Mouse (Mus musculus) midbrain, embryonic 12.5 days (tissue): ENCODE results near the gene Epsti1. TPM values are rescaled to one million over a fixed set of nuclear protein-coding genes. Genes with fewer than 3 reads are reported as not detected.

Experiments
- ATAC-seq: fragments of 200-750 bp; cut with Nextera tagmentation; 2 replicates; pipeline ENCODE4 v1.8.0; 2017; ENCODE audit warnings: low read depth, moderate TSS enrichment, moderate library complexity; ENCODE audit not compliant: low FRiP score
- H3K27ac ChIP-seq: fragments of 300-500 bp; sonication (generic); replicated peaks from 2 replicates; pipeline ENCODE4 v1.5.1; 2016; ENCODE audit warnings: mild to moderate bottlenecking
- H3K27me3 ChIP-seq: fragments of 300-500 bp; sonication (generic); 2 replicates; pipeline ENCODE4 v1.6.1; 2016; ENCODE audit warnings: mild to moderate bottlenecking
- H3K36me3 ChIP-seq: fragments of 300-500 bp; sonication (generic); 2 replicates; pipeline ENCODE4 v1.6.1; 2016
- H3K4me1 ChIP-seq: fragments of 300-500 bp; sonication (generic); 2 replicates; pipeline ENCODE4 v1.6.1; 2016
- H3K4me2 ChIP-seq: fragments of 300-500 bp; sonication (generic); replicated peaks from 2 replicates; pipeline ENCODE4 v1.6.1; 2016; ENCODE audit warnings: mild to moderate bottlenecking, moderate library complexity
- H3K4me3 ChIP-seq: fragments of 300-500 bp; sonication (generic); 2 replicates; pipeline ENCODE4 v1.5.1; 2016; ENCODE audit warnings: mild to moderate bottlenecking
- H3K9ac ChIP-seq: fragments of 300-500 bp; sonication (generic); replicated peaks from 2 replicates; pipeline ENCODE4 v1.6.1; 2016; ENCODE audit warnings: mild to moderate bottlenecking, moderate library complexity
- H3K9me3 ChIP-seq: fragments of 300-500 bp; sonication (generic); 2 replicates; pipeline ENCODE4 v1.6.1; 2016; ENCODE audit warnings: mild to moderate bottlenecking
- WGBS: fragments of 180-500 bp; shearing (Covaris S2); methylation state at CpG from one replicate; pipeline ENCODE4 v1.1.7; 2016; 5-methylcytosine and 5-hydroxymethylcytosine counted together
- polyA plus RNA-seq: library from polyadenylated mRNA; unstranded; fragments of >200 nt; fragmentation: Nextera tagmentation; extraction: Ambion mirVana; gene quantifications from 2 replicates; pipeline ENCODE4 v1.2.1, GENCODE M21; 2016

Epsti1 gene
- polyA plus RNA-seq, 1 experiment from 2014 or later, result 0.52 TPM

GRCm38 (mm10) chr14:77881998-77882397 lies 22.0 kb upstream of the Epsti1 start:
- Histone ChIP-seq H3K27ac (no peak overlapping the region), H3K4me2 (no peak overlapping the region), H3K9ac (no peak overlapping the region), H3K4me3 (no peak overlapping the region), H3K27me3 (no peaks in the 10 kb centered on the region), H3K4me1 (no peaks in the 10 kb centered on the region), H3K36me3 (no peaks in the 10 kb centered on the region), H3K9me3 (no peaks in the 10 kb centered on the region)
- 87% methylated on average over 1 of the region's 1 CpGs for WGBS
- no peak for ATAC-seq

DNA sequence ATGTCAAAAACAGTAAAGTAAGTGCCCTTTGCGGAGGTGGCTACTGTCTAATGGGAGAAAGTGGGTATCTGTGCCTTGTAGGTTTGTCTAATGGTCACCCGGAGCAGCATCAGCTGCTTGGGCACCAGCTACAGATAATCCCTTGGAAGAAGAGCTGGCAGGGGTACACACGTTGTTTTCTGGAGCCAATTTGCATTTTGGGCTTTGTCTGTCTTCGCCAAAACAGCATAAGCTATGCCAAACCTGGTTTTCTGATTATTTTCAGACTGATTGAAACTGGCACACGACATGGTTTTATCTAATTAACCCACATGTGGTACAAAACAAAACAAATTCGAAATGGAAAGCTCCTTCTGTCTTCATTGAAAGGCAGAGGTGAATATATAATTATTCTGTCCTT lies 21.4 kb upstream of the Epsti1 start:
- H3K27ac ChIP-seq, result no peak overlapping the region
- no peak for ATAC-seq
- no peak overlapping the region for H3K9ac ChIP-seq
- 67% methylated on average over 6 of the region's 6 CpGs for WGBS
- no peak overlapping the region for H3K4me2 ChIP-seq
- H3K36me3 ChIP-seq, result no peaks in the 10 kb centered on the region
- no peaks in the 10 kb centered on the region for H3K9me3 ChIP-seq
- H3K4me3 ChIP-seq, result no peak overlapping the region
- H3K27me3 ChIP-seq, result no peaks in the 10 kb centered on the region
- no peaks in the 10 kb centered on the region for H3K4me1 ChIP-seq

GRCm38 (mm10) chr14:77886376-77886775 lies 17.7 kb upstream of the Epsti1 start:
- H3K4me1 ChIP-seq, result no peaks in the 10 kb centered on the region
- 90% methylated on average over 3 of the region's 3 CpGs for WGBS

GRCm38 (mm10) chr14:77886941-77887340 lies 17.1 kb upstream of the Epsti1 start:
- Histone ChIP-seq H3K4me1 (no peaks in the 10 kb centered on the region), H3K36me3 (no peaks in the 10 kb centered on the region), H3K9ac (no peak overlapping the region), H3K4me2 (no peak overlapping the region), H3K27me3 (no peaks in the 10 kb centered on the region), H3K4me3 (no peak overlapping the region), H3K9me3 (no peaks in the 10 kb centered on the region), H3K27ac (no peak overlapping the region)
- 84% methylated on average over 4 of the region's 4 CpGs for WGBS
- ATAC-seq, result no peak

More at GRCm38 (mm10) chr14:77886376-77886775, 17.7 kb upstream of the Epsti1 start:
- H3K27ac ChIP-seq, result no peak overlapping the region
- H3K36me3 ChIP-seq, result no peaks in the 10 kb centered on the region
- ATAC-seq, result no peak
- H3K27me3 ChIP-seq, result no peaks in the 10 kb centered on the region
- no peak overlapping the region for H3K4me2 ChIP-seq
- no peak overlapping the region for H3K4me3 ChIP-seq
- H3K9me3 ChIP-seq, result no peaks in the 10 kb centered on the region
- no peak overlapping the region for H3K9ac ChIP-seq

DNA sequence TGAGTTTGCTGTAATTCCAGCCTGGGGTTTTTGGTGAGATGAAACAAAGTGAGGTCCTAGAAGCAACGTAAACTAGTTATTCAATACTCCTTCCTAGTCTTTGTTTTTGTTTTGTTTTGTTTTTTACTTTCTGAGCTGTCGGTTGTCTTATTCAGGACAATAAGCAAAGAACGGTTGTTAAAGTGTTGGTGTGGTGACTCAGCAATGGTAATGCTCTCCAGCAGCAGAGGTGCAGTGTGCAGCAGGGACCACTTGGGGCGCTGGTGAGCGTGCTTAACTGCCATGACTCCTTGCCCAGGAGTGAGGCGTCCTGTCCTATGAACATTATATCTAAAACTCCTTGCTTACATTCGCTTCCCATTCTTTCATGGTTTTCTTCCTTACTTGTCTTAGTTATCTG lies 14.1 kb upstream of the Epsti1 start:
- ATAC-seq, result no peak
- WGBS, result 89% methylated on average over 7 of the region's 7 CpGs
- Histone ChIP-seq H3K4me1 (no peaks in the 10 kb centered on the region), H3K36me3 (no peaks in the 10 kb centered on the region), H3K9me3 (no peaks in the 10 kb centered on the region), H3K27ac (no peak overlapping the region), H3K27me3 (no peaks in the 10 kb centered on the region), H3K4me3 (no peak overlapping the region), H3K4me2 (no peak overlapping the region), H3K9ac (no peak overlapping the region)

- no peak for ATAC-seq
- H3K4me1 ChIP-seq, result no peaks in the 10 kb centered on the region
- H3K27me3 ChIP-seq, result no peaks in the 10 kb centered on the region
- no peaks in the 10 kb centered on the region for H3K9me3 ChIP-seq
- no peak overlapping the region for H3K4me3 ChIP-seq
- H3K9ac ChIP-seq, result no peak overlapping the region
- H3K27ac ChIP-seq, result no peak overlapping the region
- no peaks in the 10 kb centered on the region for H3K36me3 ChIP-seq
- H3K4me2 ChIP-seq, result no peak overlapping the region
- WGBS, result 89% methylated on average over 3 of the region's 3 CpGs
Measured at GRCm38 (mm10) chr14:77895951-77896350, 8.1 kb upstream of the Epsti1 start.

DNA sequence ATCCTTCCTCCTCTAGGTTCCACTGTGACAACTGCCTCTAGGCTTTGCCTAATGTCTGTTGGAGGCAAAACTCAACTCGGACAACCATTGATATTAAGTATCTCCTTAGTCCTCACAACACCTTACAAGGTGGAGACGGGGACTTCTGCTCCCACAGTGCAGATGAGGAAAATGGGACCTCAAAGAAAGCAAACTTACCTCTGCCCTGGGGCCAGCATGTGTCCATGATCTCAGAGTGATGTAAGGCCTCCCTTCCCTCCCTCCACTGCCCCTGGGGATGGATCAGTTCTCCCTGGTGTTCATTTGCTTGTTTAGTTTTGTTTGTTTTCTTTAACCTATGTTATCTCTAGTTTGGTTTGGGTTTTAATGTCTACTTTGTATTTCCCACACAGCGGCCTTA lies 1.5 kb upstream of the Epsti1 start:
- no peak overlapping the region for H3K4me2 ChIP-seq
- no peak overlapping the region for H3K27ac ChIP-seq
- no peaks in the 10 kb centered on the region; the same call in 1 of the 2 replicates for H3K4me1 ChIP-seq
- no peak for ATAC-seq
- no peaks in the 10 kb centered on the region for H3K36me3 ChIP-seq
- no peak overlapping the region for H3K4me3 ChIP-seq
- H3K9ac ChIP-seq, result no peak overlapping the region
- WGBS, result 94% methylated on average over 3 of the region's 3 CpGs
- H3K9me3 ChIP-seq, result no peaks in the 10 kb centered on the region
- H3K27me3 ChIP-seq, result no peaks in the 10 kb centered on the region

DNA sequence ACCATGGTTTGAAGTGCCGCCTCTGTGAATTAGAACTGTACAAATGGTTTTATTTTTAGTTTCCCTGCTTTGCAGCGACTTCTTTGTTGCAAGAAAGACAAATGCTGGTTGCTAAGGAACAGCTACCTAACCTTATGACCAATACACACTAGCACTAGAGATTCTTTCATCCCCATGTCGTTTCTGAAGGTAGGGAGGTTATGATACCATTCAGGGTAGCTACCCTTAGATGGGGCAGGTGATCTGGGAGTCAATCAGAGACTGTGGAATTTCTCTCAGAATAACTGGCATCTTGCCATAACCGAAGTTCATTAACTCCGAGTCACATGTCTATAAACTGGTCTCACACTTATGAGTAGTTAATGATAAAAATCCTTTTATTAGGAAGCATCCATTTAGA lies 1.4 kb downstream of the Epsti1 start:
- Histone ChIP-seq H3K27ac (no peak overlapping the region), H3K9me3 (no peaks in the 10 kb centered on the region), H3K9ac (no peak overlapping the region), H3K4me2 (no peak overlapping the region), H3K4me1 (no peaks in the 10 kb centered on the region; the same call in 1 of the 2 replicates), H3K27me3 (no peaks in the 10 kb centered on the region), H3K4me3 (no peak overlapping the region), H3K36me3 (no peaks in the 10 kb centered on the region)
- ATAC-seq, result no peak
- 74% methylated on average over 5 of the region's 5 CpGs for WGBS

- H3K4me3 ChIP-seq, result no peak overlapping the region
- H3K9me3 ChIP-seq, result no peaks in the 10 kb centered on the region
- H3K4me1 ChIP-seq, result no peaks in the 10 kb centered on the region; the same call in 1 of the 2 replicates
- WGBS, result 90% methylated on average over 5 of the region's 5 CpGs
- H3K27ac ChIP-seq, result no peak overlapping the region
- no peaks in the 10 kb centered on the region for H3K27me3 ChIP-seq
- H3K36me3 ChIP-seq, result no peaks in the 10 kb centered on the region
- no peak overlapping the region for H3K9ac ChIP-seq
- ATAC-seq, result no peak
- H3K4me2 ChIP-seq, result no peak overlapping the region
Measured at GRCm38 (mm10) chr14:77906586-77906985, 2.5 kb downstream of the Epsti1 start.

GRCm38 (mm10) chr14:77915776-77916175 lies 11.7 kb downstream of the Epsti1 start:
- WGBS, result 22% methylated on average over 5 of the region's 5 CpGs
- no peaks in the 10 kb centered on the region for H3K9me3 ChIP-seq
- H3K4me3 ChIP-seq, result no peak overlapping the region
- no peaks in the 10 kb centered on the region for H3K36me3 ChIP-seq
- no peak overlapping the region for H3K9ac ChIP-seq
- 0 out of 2 replicates have a peak, but pooled peaks cover 2% of the 10 kb centered on the region for H3K4me1 ChIP-seq
- H3K4me2 ChIP-seq, result no peak overlapping the region
- no peak overlapping the region for H3K27ac ChIP-seq
- no peaks in the 10 kb centered on the region for H3K27me3 ChIP-seq
- no peak for ATAC-seq

DNA sequence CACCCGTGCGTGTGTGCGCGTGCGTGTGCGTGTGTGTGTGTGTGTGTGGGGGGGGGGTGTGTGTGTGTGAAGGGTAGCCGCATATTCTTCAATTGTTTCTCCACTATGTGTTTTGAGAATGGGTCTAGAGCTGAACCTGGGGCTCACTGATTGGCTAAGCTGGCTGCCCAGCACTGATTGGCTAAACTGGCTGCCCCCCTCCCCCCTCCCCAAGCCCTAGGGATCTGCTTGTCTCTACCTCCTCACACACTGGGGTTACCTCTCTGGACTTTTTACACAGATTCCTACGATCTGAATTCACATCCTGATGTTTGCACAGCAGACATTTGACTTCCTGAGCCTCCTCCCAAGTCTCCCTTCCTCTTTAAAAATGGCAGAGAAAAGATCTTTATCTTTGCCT lies 17.6 kb downstream of the Epsti1 start:
- no peak for ATAC-seq
- Histone ChIP-seq H3K9ac (no peak overlapping the region), H3K9me3 (no peaks in the 10 kb centered on the region), H3K4me1 (peaks cover 8% of the 10 kb centered on the region; the same call in 1 of the 2 replicates), H3K4me3 (no peak overlapping the region), H3K4me2 (no peak overlapping the region), H3K36me3 (no peaks in the 10 kb centered on the region), H3K27ac (no peak overlapping the region), H3K27me3 (peaks cover 2% of the 10 kb centered on the region; the same call in 1 of the 2 replicates)
- 90% methylated on average over 8 of the region's 8 CpGs for WGBS

DNA sequence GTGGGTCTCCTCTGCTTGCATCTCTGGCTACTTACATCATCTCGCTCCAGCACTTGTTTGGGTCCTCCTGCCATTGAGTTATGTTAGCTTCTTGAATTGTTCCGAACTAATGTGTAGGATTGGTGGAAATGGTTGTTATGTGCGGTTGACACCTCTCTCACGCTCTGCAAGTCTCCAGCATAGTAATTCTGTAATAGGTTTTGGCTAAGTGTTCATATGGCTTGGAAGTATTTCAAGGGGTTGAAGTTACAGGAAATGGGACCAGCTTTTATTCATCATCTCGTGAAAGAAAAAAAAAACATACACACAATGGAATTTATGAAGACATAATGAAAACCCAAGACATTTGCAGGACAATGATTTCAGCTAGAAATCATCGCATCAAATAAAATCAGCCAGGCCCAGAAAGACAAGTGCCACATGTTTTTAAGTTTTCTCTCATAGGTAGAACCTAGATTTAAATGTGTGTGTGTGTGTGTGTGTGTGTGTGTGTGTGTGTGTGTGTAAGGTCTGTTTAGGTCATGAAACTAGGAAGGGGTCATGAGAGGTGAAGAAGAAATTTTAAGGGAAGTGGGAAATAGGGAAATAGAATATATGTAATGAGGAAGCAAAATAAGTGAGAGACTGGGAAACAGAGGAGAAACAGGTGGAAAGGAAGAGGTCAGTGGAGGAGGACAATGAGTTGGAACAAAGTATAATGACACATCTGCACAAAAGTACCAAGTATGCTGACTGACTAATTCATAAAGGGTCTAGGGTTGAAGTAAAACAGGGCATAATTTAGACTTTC lies 19.2 kb downstream of the Epsti1 start:
- Histone ChIP-seq H3K4me3 (no peak overlapping the region), H3K27ac (no peak overlapping the region), H3K36me3 (no peaks in the 10 kb centered on the region), H3K4me1 (peaks cover 8% of the 10 kb centered on the region; the same call in 1 of the 2 replicates), H3K27me3 (peaks cover 2% of the 10 kb centered on the region; the same call in 1 of the 2 replicates), H3K9ac (no peak overlapping the region), H3K9me3 (no peaks in the 10 kb centered on the region), H3K4me2 (no peak overlapping the region)
- ATAC-seq, result no peak
- 86% methylated on average over 6 of the region's 6 CpGs for WGBS
